Mouse (Mus musculus) spleen, adult 2 months (tissue): Measurements from ENCODE around the gene Slc22a23.

Experiments
- CTCF ChIP-seq: fragments of 200-500 bp; IDR thresholded peaks from 2 replicates; pipeline ENCODE4 v1.5.1; 2011; ENCODE audit warnings: mild to moderate bottlenecking, inconsistent platforms; ENCODE audit not compliant: insufficient read depth, insufficient read length, insufficient replicate concordance; ENCODE audit errors: extremely low read depth
- POLR2A ChIP-seq: fragments of 200-500 bp; IDR thresholded peaks from 2 replicates; pipeline ENCODE4 v1.6.1; 2011; ENCODE audit warnings: low read depth, low read length, inconsistent platforms

- TF ChIP-seq POLR2A (no peak), CTCF (no peak)
Observed at GRCm38 (mm10) chr13:34347960-34348889, 3.2 kb upstream of the Slc22a23 start.
